Mouse (Mus musculus): ENCODE measurements around the gene Olfr554. TPM values are rescaled to one million over a fixed set of nuclear protein-coding genes. Genes with fewer than 3 reads are reported as not detected.

Olfr554 gene
- polyA plus RNA-seq (2014; fragmentation: Illumina TruSeq; extraction: RNeasy Lipid Tissue Mini Kit (QIAGEN cat#74804); ENCODE audit: low read depth, low replicate concordance), result not detected

DNA sequence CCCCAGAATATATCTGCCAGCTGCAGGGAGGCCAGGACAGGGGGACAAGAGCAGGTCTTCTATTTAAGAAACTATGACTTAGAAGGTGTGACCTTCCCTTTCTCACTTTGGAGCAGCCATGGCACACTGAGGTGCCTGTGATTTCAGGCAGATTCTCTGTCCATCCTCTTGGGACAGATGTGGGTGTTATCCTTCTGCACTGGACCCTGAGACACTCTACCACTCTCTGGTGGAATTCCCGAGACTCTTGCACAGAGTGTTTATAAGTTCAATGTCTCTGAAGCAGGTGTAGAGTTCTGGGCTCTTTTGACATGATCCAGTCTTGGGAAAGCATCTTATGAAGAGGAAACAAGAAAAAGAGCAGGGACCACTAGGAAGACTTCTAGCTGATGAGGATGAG is at the start of gene Olfr554:
Olfr554 (plus strand) TSS at position 301 of the 400 bp plus-strand sequence.

DNA sequence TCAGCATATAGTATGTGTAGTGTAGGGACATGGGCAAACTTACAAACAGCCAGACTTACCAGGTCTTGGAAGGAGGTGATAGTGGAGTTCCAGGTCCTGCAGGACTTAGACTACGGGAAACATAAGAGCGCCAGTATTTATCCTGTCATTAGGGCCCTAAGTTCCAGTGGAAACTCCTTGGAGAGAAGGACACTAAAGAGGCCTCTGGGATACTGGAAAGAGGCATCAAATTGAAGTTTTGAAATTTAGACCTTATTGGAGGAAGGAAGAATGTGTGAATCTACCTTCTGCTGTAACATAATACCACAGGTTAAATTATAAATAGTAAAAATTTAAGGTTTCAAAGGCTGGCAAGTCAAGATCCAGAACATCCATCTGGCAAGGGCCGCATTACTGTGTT is 46.4 kb upstream of the Olfr554 start, which contains the start of gene Olfr551:
Olfr551 (minus strand) TSS at position 101 of the 400 bp plus-strand sequence.

DNA sequence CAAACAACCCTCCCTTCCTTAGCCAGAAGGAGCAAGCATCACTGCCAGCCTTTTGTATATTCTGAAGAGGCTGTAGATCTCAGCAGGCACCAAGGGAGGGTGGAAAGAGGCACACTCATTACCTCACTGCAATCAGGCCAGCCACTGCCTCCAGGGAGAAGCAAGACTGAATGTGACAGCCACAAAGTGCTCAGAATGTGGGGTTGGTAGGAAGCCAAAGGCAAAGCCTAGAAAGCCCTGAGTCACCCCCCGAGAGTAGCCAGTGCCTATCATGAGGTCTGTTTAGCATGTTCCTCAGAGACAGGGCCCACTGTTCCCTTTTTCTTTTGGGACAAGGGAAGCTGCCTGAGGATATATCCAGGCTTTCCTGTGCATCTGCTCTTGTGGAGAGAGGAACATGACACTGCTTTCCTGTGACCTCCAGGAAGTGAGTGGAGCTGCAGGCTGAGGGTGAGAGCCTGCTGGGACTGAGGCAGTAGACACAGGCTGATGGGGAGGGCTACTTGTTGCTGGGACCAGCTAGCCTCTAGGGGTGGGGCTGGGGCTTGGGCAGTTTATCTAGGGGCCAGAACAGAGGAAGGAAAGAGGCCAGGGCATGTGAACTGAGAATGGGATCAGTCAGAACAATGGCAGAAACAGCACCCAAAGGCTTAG is 40.7 kb upstream of the Olfr554 start, which contains the start of gene Olfr552:
Olfr552 (plus strand) TSS at position 393 of the 654 bp plus-strand sequence.

DNA sequence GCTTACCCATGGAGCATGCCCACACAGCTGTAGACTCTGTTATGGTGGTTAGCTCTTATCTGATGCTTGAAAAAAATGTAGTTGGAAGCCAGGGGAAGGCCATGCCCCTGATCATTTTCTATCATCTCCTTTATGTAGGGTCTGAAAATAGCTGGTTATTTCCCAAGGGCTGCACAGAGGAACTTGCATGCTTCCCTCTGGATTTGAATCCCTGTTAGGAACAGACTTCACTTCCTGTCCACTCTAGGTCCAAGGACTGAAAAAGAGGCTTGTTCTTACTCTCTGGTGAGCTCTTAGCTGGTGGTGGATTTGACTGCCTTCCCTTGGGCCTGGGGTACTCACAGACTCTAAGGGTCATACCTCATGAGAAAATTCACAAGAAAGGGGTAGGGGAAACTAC is 20.1 kb upstream of the Olfr554 start, which contains the start of gene Olfr553:
Olfr553 (minus strand) TSS at position 101 of the 400 bp plus-strand sequence.

GRCm38 (mm10) chr7:102658523-102658922 is 20.3 kb downstream of the Olfr554 start, which contains the start of gene Olfr555:
Gene Olfr555, plus strand, starts transcription at chr7:102658823.

GRCm38 (mm10) chr7:102664599-102664998 is 26.4 kb downstream of the Olfr554 start, which contains the start of gene Olfr556:
Gene Olfr556, plus strand, starts transcription at chr7:102664899.

GRCm38 (mm10) chr7:102686944-102687501 is 48.8 kb downstream of the Olfr554 start, which contains the start of gene Trim68:
Gene Trim68, minus strand, starts transcription at chr7:102687327.

Other genes with a start within 250 kb of the Olfr554 start
- 83.8 TPM for gene Rrm1, start 196.7 kb upstream of the Olfr554 start, polyA plus RNA-seq (2014; fragmentation: Illumina TruSeq; extraction: RNeasy Lipid Tissue Mini Kit (QIAGEN cat#74804); ENCODE audit: low read depth, low replicate concordance)
- gene Olfr543, start 156.8 kb upstream of the Olfr554 start, polyA plus RNA-seq (2014; fragmentation: Illumina TruSeq; extraction: RNeasy Lipid Tissue Mini Kit (QIAGEN cat#74804); ENCODE audit: low read depth, low replicate concordance), result not detected
- not detected for gene Olfr544, start 150.1 kb upstream of the Olfr554 start, polyA plus RNA-seq (2014; fragmentation: Illumina TruSeq; extraction: RNeasy Lipid Tissue Mini Kit (QIAGEN cat#74804); ENCODE audit: low read depth, low replicate concordance)
- not detected for gene Olfr545, start 138.9 kb upstream of the Olfr554 start, polyA plus RNA-seq (2014; fragmentation: Illumina TruSeq; extraction: RNeasy Lipid Tissue Mini Kit (QIAGEN cat#74804); ENCODE audit: low read depth, low replicate concordance)
- gene Olfr547, start 103.7 kb upstream of the Olfr554 start, polyA plus RNA-seq (2014; fragmentation: Illumina TruSeq; extraction: RNeasy Lipid Tissue Mini Kit (QIAGEN cat#74804); ENCODE audit: low read depth, low replicate concordance), result not detected
- not detected for gene Olfr548-ps1, start 97.5 kb upstream of the Olfr554 start, polyA plus RNA-seq (2014; fragmentation: Illumina TruSeq; extraction: RNeasy Lipid Tissue Mini Kit (QIAGEN cat#74804); ENCODE audit: low read depth, low replicate concordance)
- not detected for gene Olfr549, start 88.6 kb upstream of the Olfr554 start, polyA plus RNA-seq (2014; fragmentation: Illumina TruSeq; extraction: RNeasy Lipid Tissue Mini Kit (QIAGEN cat#74804); ENCODE audit: low read depth, low replicate concordance)
- 1.1 TPM for gene Trim21, start 72.9 kb upstream of the Olfr554 start, polyA plus RNA-seq (2014; fragmentation: Illumina TruSeq; extraction: RNeasy Lipid Tissue Mini Kit (QIAGEN cat#74804); ENCODE audit: low read depth, low replicate concordance)
- not detected for gene Olfr550, start 67.0 kb upstream of the Olfr554 start, polyA plus RNA-seq (2014; fragmentation: Illumina TruSeq; extraction: RNeasy Lipid Tissue Mini Kit (QIAGEN cat#74804); ENCODE audit: low read depth, low replicate concordance)
- not detected for gene Olfr551, start 46.5 kb upstream of the Olfr554 start, polyA plus RNA-seq (2014; fragmentation: Illumina TruSeq; extraction: RNeasy Lipid Tissue Mini Kit (QIAGEN cat#74804); ENCODE audit: low read depth, low replicate concordance)
- not detected for gene Olfr552, start 40.7 kb upstream of the Olfr554 start, polyA plus RNA-seq (2014; fragmentation: Illumina TruSeq; extraction: RNeasy Lipid Tissue Mini Kit (QIAGEN cat#74804); ENCODE audit: low read depth, low replicate concordance)
- gene Olfr553, start 20.2 kb upstream of the Olfr554 start, polyA plus RNA-seq (2014; fragmentation: Illumina TruSeq; extraction: RNeasy Lipid Tissue Mini Kit (QIAGEN cat#74804); ENCODE audit: low read depth, low replicate concordance), result not detected
- gene Olfr555, start 20.4 kb downstream of the Olfr554 start, polyA plus RNA-seq (2014; fragmentation: Illumina TruSeq; extraction: RNeasy Lipid Tissue Mini Kit (QIAGEN cat#74804); ENCODE audit: low read depth, low replicate concordance), result not detected
- gene Olfr556, start 26.5 kb downstream of the Olfr554 start, polyA plus RNA-seq (2014; fragmentation: Illumina TruSeq; extraction: RNeasy Lipid Tissue Mini Kit (QIAGEN cat#74804); ENCODE audit: low read depth, low replicate concordance), result not detected
- 5.6 TPM for gene Trim68, start 48.9 kb downstream of the Olfr554 start, polyA plus RNA-seq (2014; fragmentation: Illumina TruSeq; extraction: RNeasy Lipid Tissue Mini Kit (QIAGEN cat#74804); ENCODE audit: low read depth, low replicate concordance)
- not detected for gene Olfr557, start 57.5 kb downstream of the Olfr554 start, polyA plus RNA-seq (2014; fragmentation: Illumina TruSeq; extraction: RNeasy Lipid Tissue Mini Kit (QIAGEN cat#74804); ENCODE audit: low read depth, low replicate concordance)
- gene Olfr558, start 63.8 kb downstream of the Olfr554 start, polyA plus RNA-seq (2014; fragmentation: Illumina TruSeq; extraction: RNeasy Lipid Tissue Mini Kit (QIAGEN cat#74804); ENCODE audit: low read depth, low replicate concordance), result 0.48 TPM
- 0.08 TPM for gene Olfr33, start 80.6 kb downstream of the Olfr554 start, polyA plus RNA-seq (2014; fragmentation: Illumina TruSeq; extraction: RNeasy Lipid Tissue Mini Kit (QIAGEN cat#74804); ENCODE audit: low read depth, low replicate concordance)
- not detected for gene Olfr559, start 89.1 kb downstream of the Olfr554 start, polyA plus RNA-seq (2014; fragmentation: Illumina TruSeq; extraction: RNeasy Lipid Tissue Mini Kit (QIAGEN cat#74804); ENCODE audit: low read depth, low replicate concordance)
- gene Olfr560, start 120.9 kb downstream of the Olfr554 start, polyA plus RNA-seq (2014; fragmentation: Illumina TruSeq; extraction: RNeasy Lipid Tissue Mini Kit (QIAGEN cat#74804); ENCODE audit: low read depth, low replicate concordance), result not detected
- 0.34 TPM for gene Olfr78, start 121.0 kb downstream of the Olfr554 start, polyA plus RNA-seq (2014; fragmentation: Illumina TruSeq; extraction: RNeasy Lipid Tissue Mini Kit (QIAGEN cat#74804); ENCODE audit: low read depth, low replicate concordance)
- gene Olfr561, start 132.8 kb downstream of the Olfr554 start, polyA plus RNA-seq (2014; fragmentation: Illumina TruSeq; extraction: RNeasy Lipid Tissue Mini Kit (QIAGEN cat#74804); ENCODE audit: low read depth, low replicate concordance), result not detected
- gene Olfr564, start 165.0 kb downstream of the Olfr554 start, polyA plus RNA-seq (2014; fragmentation: Illumina TruSeq; extraction: RNeasy Lipid Tissue Mini Kit (QIAGEN cat#74804); ENCODE audit: low read depth, low replicate concordance), result not detected
- gene Olfr566, start 220.3 kb downstream of the Olfr554 start, polyA plus RNA-seq (2014; fragmentation: Illumina TruSeq; extraction: RNeasy Lipid Tissue Mini Kit (QIAGEN cat#74804); ENCODE audit: low read depth, low replicate concordance), result not detected
- 0.24 TPM for gene Olfr568, start 238.7 kb downstream of the Olfr554 start, polyA plus RNA-seq (2014; fragmentation: Illumina TruSeq; extraction: RNeasy Lipid Tissue Mini Kit (QIAGEN cat#74804); ENCODE audit: low read depth, low replicate concordance)

All from testis, adult 10 weeks (tissue).